Mouse (Mus musculus) spleen, postnatal 36 days (tissue): ENCODE results near the gene Olfr474.
"Not testable (repeated sequence)": the region's sequence is repeated elsewhere in the genome, so short reads cannot be mapped to it uniquely, and the experiment has no call there.

Experiments
- DNase-seq, 2 experiments: peaks; one replicate each; pipeline ENCODE4 v3.0.0; 2022; ENCODE audit warnings: low spot score in 2 of 2, mixed read lengths in 1 of 2

Gene Olfr474

DNA sequence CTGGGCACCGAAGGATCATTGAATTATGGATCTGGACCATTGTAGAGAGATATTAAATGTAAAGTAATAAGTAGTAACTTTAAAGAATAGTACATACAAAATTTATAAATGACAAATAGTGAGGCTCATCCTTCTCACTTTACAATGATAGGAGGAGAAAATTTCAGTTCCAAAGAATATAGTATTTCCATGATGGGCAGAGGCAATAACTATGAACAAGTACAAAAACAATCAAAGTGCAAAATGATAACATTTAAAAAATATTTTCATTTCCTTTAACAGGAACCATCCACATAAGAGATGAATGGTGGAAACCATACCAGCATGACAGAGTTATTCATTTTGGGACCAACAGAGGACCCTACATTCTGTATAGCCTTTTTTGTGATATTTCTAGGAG, at the start of gene Olfr474:
TSS of gene Olfr474 (plus strand) at position 301 of the 400 bp plus-strand sequence.
- no peak for DNase-seq

DNA sequence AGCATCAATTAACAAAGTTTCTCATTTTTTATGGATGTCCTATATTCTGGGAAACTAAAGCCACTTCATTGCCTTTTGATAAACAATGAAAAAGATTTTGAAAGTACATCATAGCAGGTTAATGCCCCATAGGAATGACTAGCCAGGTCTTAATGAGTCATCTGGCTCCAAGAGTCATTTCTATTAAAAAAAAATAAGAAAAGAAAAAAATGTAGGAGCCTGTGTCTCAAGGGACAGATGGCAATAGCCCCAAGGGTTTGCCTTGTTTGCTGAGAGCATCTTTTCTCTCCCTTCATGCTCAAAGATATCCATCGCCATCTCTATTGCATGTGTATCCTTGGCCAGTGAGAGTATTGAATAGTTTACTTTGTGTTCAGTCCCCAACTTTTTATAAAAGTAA, 24.3 kb upstream of the Olfr474 start, which contains the start of gene Olfr473:
TSS of gene Olfr473 (plus strand) at position 301 of the 400 bp plus-strand sequence.
- DNase-seq, result no peak

DNA sequence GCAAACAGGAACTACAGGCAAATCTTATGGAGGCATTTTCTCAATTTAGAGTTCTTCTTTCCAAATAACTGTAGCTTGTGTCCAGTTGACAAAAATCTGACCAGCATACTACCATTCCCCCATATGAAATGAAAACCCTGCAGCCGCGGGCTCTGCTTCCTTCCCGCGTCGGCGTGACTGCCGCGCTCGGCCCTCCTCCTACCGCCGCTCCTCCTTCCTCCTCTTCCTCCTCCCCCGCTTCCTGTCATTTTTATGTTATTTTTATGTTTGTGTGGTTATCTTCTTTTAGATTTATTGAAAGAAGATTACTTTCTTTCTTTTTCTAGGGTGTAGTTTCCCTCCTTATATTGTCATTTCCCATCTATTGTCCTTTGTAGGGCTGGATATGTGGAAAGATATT, 1.9 kb upstream of the Olfr474 start:
- not testable (repeated sequence) for DNase-seq

DNA sequence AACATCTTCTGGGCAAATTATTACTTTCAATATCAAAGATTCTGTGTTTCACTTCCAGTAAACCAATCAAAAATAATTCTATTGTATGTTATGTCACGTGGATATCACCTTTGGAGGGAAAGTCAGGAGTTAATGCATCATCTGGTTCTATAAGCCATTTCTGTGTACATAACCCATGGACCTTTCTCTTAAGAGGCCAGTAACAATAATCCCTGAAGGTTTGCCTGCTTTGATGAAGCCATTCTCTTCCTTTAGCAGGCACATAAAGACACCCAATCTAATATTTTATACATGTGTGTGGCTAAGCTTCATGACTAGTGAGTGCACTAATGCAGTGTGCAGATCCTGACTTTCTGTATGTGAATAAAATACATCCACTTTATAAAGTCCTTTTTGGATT, 10.1 kb downstream of the Olfr474 start, which contains the start of gene Olfr476:
TSS of gene Olfr476 (plus strand) at position 301 of the 400 bp plus-strand sequence.
- DNase-seq, result no peak

DNA sequence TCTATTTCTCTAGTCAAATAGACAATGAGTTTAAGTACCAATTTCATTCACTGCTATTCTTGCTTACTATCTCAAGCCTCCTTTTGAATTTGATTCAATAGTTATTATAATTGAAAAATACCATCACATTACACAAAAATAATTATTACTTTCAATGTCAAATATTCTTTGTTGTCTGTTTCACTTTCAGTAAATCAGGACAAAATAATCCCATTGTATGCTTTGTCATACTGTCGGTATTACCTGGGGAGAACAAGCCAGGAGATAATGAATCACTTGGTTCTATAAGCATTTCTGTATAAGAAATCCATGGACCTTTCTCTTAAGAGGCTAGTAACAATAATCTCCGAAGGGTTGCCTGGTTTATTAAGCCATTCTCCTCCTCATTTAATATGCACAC, 31.9 kb downstream of the Olfr474 start, which contains the start of gene Olfr477:
TSS of gene Olfr477 (plus strand) at position 301 of the 400 bp plus-strand sequence.
- no peak for DNase-seq
